Mouse (Mus musculus) adrenal gland, adult 8-10 months (tissue): ENCODE measurements around the gene Btbd35f5. TPM values are rescaled to one million over a fixed set of nuclear protein-coding genes. Genes with fewer than 3 reads are reported as not detected.
"Not testable (repeated sequence)": the region's sequence is repeated elsewhere in the genome, so short reads cannot be mapped to it uniquely, and the experiment has no call there.

Experiments
- DNase-seq: peaks from one replicate; pipeline ENCODE4 v3.0.0; 2022
- total RNA-seq, 4 experiments: library from RNA; stranded (reverse); gene quantifications; 2 replicates each; pipeline ENCODE4 v1.2.4; 2022

The Btbd35f5 gene
- not detected for total RNA-seq

GRCm38 (mm10) chrX:32973597-32973996, at the start of gene Btbd35f5:
Gene Btbd35f5 (plus strand): TSS chrX:32973897.
- not testable (repeated sequence) for DNase-seq

GRCm38 (mm10) chrX:32941468-32941867, 32.2 kb upstream of the Btbd35f5 start, which contains the start of gene Gm21789:
Gene Gm21789 (plus strand): TSS chrX:32941768.
- not testable (repeated sequence) for DNase-seq

Other genes with a start within 250 kb of the Btbd35f5 start
- not detected for gene Btbd35f21, start 247.8 kb upstream of the Btbd35f5 start, total RNA-seq
- not detected for gene Btbd35f30, start 79.3 kb upstream of the Btbd35f5 start, total RNA-seq
- not detected for gene Gm21789, start 32.1 kb upstream of the Btbd35f5 start, total RNA-seq